Mouse (Mus musculus) kidney, postnatal 36 days (tissue): Measurements from ENCODE around the gene Zfp142.

Experiments used
- DNase-seq, 2 experiments: peaks; one replicate each; pipeline ENCODE4 v3.0.0; 2021 to 2022; ENCODE audit warnings: mixed read lengths in 2 of 2

The Zfp142 gene

GRCm38 (mm10) chr1:74587773-74588445 is at the start of gene Zfp142, which contains the start of gene Bcs1l:
Zfp142 (minus strand) TSS chr1:74588246.
Bcs1l (plus strand) TSS chr1:74588289.
- DNase-seq, result peak; percentile 99

- no peak for DNase-seq
Observed at GRCm38 (mm10) chr1:74632734-74633133, 44.7 kb upstream of the Zfp142 start.

- peak; percentile 14 to 53 for DNase-seq
Observed at GRCm38 (mm10) chr1:74628001-74628400, 40.0 kb upstream of the Zfp142 start.

- no peak for DNase-seq
Observed at GRCm38 (mm10) chr1:74626076-74626475, 38.0 kb upstream of the Zfp142 start.

GRCm38 (mm10) chr1:74624183-74624582 is 36.1 kb upstream of the Zfp142 start:
- DNase-seq, result no peak

GRCm38 (mm10) chr1:74601267-74601962 is 13.4 kb upstream of the Zfp142 start, which contains the start of the genes Rnf25 and Stk36:
Rnf25 (minus strand) TSS chr1:74601397.
Stk36 (plus strand) TSS chr1:74601445.
- DNase-seq, result peak; percentile 90 to 91

- no peak for DNase-seq
Observed at GRCm38 (mm10) chr1:74600501-74601266, 12.6 kb upstream of the Zfp142 start.

- peak in 1 of 2 experiments; percentile 5 for DNase-seq
Observed at GRCm38 (mm10) chr1:74594434-74594833, 6.4 kb upstream of the Zfp142 start.

- DNase-seq, result peak in 1 of 2 experiments; percentile 5
Observed at GRCm38 (mm10) chr1:74587233-74587772, 743 bp downstream of the Zfp142 start.

GRCm38 (mm10) chr1:74584616-74585398 is 3.2 kb downstream of the Zfp142 start:
- DNase-seq, result no peak

GRCm38 (mm10) chr1:74582621-74583020 is 5.4 kb downstream of the Zfp142 start:
- no peak for DNase-seq

- DNase-seq, result no peak
Observed at GRCm38 (mm10) chr1:74569739-74570719, 18.0 kb downstream of the Zfp142 start.

GRCm38 (mm10) chr1:74565834-74566233 is 22.2 kb downstream of the Zfp142 start:
- DNase-seq, result no peak

GRCm38 (mm10) chr1:74559061-74559460 is 29.0 kb downstream of the Zfp142 start:
- no peak for DNase-seq

- DNase-seq, result no peak
Observed at GRCm38 (mm10) chr1:74544184-74544583, 43.9 kb downstream of the Zfp142 start, which contains the start of gene Usp37. Usp37 (minus strand) TSS chr1:74544284.

GRCm38 (mm10) chr1:74542451-74542961 is 45.5 kb downstream of the Zfp142 start, which contains the start of gene Plcd4:
Plcd4 (plus strand) TSS chr1:74542888.
- peak; percentile 54 to 58 for DNase-seq

- no peak for DNase-seq
Observed at GRCm38 (mm10) chr1:74538650-74539049, 49.4 kb downstream of the Zfp142 start.

- DNase-seq, result peak; percentile 29 to 60
Observed at GRCm38 (mm10) chr1:74528589-74528988, 59.5 kb downstream of the Zfp142 start.

GRCm38 (mm10) chr1:74524746-74525145 is 63.3 kb downstream of the Zfp142 start:
- peak; percentile 27 to 43 for DNase-seq

- DNase-seq, result no peak
Observed at GRCm38 (mm10) chr1:74519875-74520274, 68.2 kb downstream of the Zfp142 start.
